Mouse (Mus musculus): ENCODE data around the gene Zfp524. TPM values are rescaled to one million over a fixed set of nuclear protein-coding genes. Genes with fewer than 3 reads are reported as not detected.

The Zfp524 gene
- polyA plus RNA-seq, 1 experiment = 54.6 TPM

DNA sequence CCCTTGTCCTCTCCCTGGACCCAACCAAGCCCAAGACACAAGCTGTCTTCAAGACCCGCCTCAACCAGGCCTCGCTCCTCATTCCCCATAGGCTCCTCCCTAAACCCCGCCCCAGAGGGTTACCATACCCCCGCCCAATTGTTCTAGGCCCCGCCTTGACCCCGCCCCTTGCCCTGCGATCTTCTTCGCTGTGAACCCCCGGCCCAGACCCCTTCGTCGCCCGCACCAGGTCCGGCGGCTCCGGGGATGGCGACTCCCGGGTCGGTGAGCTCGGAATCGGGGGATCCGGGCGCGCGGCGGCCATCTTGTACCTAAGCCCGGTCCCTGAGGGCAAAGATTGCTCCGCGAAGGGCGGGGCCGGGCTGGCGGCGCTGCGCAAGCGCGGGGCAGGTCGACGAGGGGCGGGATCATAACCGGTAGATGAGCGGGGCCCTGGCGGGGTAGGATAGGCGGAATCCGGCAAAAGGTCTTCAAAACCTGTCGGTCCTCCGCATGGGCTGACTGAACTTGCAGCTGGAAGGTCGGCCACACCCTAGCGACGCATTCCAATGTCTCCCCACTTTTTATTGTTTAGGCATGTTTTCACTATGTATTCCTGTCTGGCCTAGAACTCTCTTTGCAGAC, 24.0 kb downstream of the Zfp524 start, which contains the start of gene Zfp784:
Gene Zfp784 (minus strand): TSS at position 338 of the 624 bp plus-strand sequence.
- Histone ChIP-seq H3K36me3 (ENCODE audit: control insufficient read depth, insufficient read depth, low read length) (no peaks in the 10 kb centered on the region), H3K4me3 (ENCODE audit: control insufficient read depth, insufficient read depth, low read length) (peak within 1 kb of the TSS; percentile 78), H3K27ac (ENCODE audit: control insufficient read depth, insufficient read depth, low read length) (peak within 1 kb of the TSS; percentile 53), H3K4me1 (replicated peaks; ENCODE audit: control insufficient read depth, insufficient read depth, low read length) (peaks cover 6% of the 10 kb centered on the region), H3K27me3 (ENCODE audit: control insufficient read depth, insufficient read depth, low read length) (no peaks in the 10 kb centered on the region)
- TF ChIP-seq POLR2A (IDR thresholded peaks at IDR 0.05; ENCODE audit: control insufficient read depth, extremely low read depth, insufficient read depth, low read length, poor library complexity) (peak; percentile 65; the same call in 1 of the 2 replicates), CTCF (IDR thresholded peaks at IDR 0.05; ENCODE audit: borderline replicate concordance, control insufficient read depth, extremely low read depth, insufficient read depth, low read length, poor library complexity) (peak; percentile 42; the same call in 1 of the 2 replicates)
- peak; percentile 95 for DNase-seq
- under 1% methylated on average over 48 of the region's 48 CpGs for WGBS

DNA sequence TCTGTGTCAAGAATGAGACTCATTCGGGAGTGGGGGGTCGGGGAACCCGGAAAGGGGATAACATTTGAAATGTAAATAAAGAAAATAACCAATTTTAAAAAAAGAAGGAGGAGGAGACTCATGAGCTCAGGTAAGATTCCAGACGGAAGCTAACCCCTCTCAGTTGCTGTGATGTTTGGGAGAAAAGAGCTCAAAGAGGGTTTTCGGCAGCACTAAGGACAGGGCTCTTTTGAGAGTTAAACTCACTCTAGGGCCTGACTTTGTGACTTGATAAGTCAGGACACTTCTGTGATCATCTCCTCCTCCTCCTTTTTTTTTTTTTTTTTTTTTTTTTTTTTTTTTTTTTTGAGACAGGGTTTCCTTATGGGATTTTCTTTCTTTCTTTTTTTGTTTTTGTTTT, 24.7 kb downstream of the Zfp524 start:
- no peak for DNase-seq
- Histone ChIP-seq H3K27ac (ENCODE audit: control insufficient read depth, insufficient read depth, low read length) (no peak overlapping the region), H3K36me3 (ENCODE audit: control insufficient read depth, insufficient read depth, low read length) (no peaks in the 10 kb centered on the region), H3K4me3 (ENCODE audit: control insufficient read depth, insufficient read depth, low read length) (no peak overlapping the region), H3K27me3 (ENCODE audit: control insufficient read depth, insufficient read depth, low read length) (no peaks in the 10 kb centered on the region), H3K4me1 (replicated peaks; ENCODE audit: control insufficient read depth, insufficient read depth, low read length) (peaks cover 6% of the 10 kb centered on the region)
- WGBS = 33% methylated on average over 5 of the region's 5 CpGs
- TF ChIP-seq CTCF (IDR thresholded peaks at IDR 0.05; ENCODE audit: borderline replicate concordance, control insufficient read depth, extremely low read depth, insufficient read depth, low read length, poor library complexity) = no peak
- no peak for TF ChIP-seq POLR2A (IDR thresholded peaks at IDR 0.05; ENCODE audit: control insufficient read depth, extremely low read depth, insufficient read depth, low read length, poor library complexity)

DNA sequence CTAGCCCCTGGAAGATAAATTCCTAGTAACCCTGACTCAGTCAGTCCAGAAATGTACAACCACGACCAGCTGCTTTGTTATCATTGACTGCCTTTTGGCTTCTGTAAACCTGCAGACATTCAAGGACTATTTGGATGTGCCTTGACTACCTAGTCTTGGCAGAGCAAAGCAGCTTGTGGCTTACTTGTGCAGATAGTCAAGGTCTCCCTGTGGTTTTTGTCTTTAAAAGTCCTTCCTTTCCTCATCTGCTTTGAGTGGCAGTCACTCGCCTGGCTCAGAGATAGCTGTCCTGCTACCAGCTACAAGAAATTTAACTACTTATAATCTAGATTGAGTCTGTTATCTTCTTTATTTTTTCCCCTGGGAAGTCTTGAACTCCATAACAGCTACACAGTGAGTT, 30.8 kb downstream of the Zfp524 start:
- TF ChIP-seq CTCF (IDR thresholded peaks at IDR 0.05; ENCODE audit: borderline replicate concordance, control insufficient read depth, extremely low read depth, insufficient read depth, low read length, poor library complexity) (no peak), POLR2A (IDR thresholded peaks at IDR 0.05; ENCODE audit: control insufficient read depth, extremely low read depth, insufficient read depth, low read length, poor library complexity) (no peak)
- no peaks in the 10 kb centered on the region for H3K36me3 ChIP-seq (ENCODE audit: control insufficient read depth, insufficient read depth, low read length)
- H3K27me3 ChIP-seq (ENCODE audit: control insufficient read depth, insufficient read depth, low read length) = no peaks in the 10 kb centered on the region
- no peak for DNase-seq
- no peak overlapping the region for H3K4me3 ChIP-seq (ENCODE audit: control insufficient read depth, insufficient read depth, low read length)
- 68% methylated on average over 2 of the region's 2 CpGs for WGBS
- no peak overlapping the region for H3K27ac ChIP-seq (ENCODE audit: control insufficient read depth, insufficient read depth, low read length)
- H3K4me1 ChIP-seq (replicated peaks; ENCODE audit: control insufficient read depth, insufficient read depth, low read length) = peaks cover 7% of the 10 kb centered on the region

DNA sequence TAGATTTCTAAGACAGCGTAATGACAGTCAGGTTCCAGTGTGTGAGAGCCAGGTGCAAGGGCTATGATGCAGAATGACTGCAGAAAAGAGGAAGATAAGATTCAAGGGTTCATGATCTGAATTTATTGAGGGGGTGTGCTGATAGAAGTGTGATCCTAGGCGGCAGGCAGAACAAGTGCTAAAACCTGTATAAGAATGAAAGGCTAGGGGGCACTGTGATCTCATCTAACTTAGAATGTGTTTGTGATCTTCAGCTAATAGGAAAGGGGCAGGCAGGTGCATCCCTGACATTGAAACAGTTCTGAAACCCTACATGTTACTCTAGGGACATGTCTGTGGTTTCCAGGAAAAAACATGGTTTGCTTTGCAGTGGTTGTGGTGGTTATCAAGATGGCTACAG, 31.9 kb downstream of the Zfp524 start:
- H3K4me1 ChIP-seq (replicated peaks; ENCODE audit: control insufficient read depth, insufficient read depth, low read length) = peaks cover 10% of the 10 kb centered on the region
- H3K36me3 ChIP-seq (ENCODE audit: control insufficient read depth, insufficient read depth, low read length) = no peaks in the 10 kb centered on the region
- H3K27me3 ChIP-seq (ENCODE audit: control insufficient read depth, insufficient read depth, low read length) = peaks cover 4% of the 10 kb centered on the region; the same call in 1 of the 2 replicates
- 72% methylated on average over 2 of the region's 2 CpGs for WGBS
- H3K27ac ChIP-seq (ENCODE audit: control insufficient read depth, insufficient read depth, low read length) = no peak overlapping the region
- DNase-seq = no peak
- TF ChIP-seq CTCF (IDR thresholded peaks at IDR 0.05; ENCODE audit: borderline replicate concordance, control insufficient read depth, extremely low read depth, insufficient read depth, low read length, poor library complexity) (no peak), POLR2A (IDR thresholded peaks at IDR 0.05; ENCODE audit: control insufficient read depth, extremely low read depth, insufficient read depth, low read length, poor library complexity) (no peak)
- H3K4me3 ChIP-seq (ENCODE audit: control insufficient read depth, insufficient read depth, low read length) = no peak overlapping the region

DNA sequence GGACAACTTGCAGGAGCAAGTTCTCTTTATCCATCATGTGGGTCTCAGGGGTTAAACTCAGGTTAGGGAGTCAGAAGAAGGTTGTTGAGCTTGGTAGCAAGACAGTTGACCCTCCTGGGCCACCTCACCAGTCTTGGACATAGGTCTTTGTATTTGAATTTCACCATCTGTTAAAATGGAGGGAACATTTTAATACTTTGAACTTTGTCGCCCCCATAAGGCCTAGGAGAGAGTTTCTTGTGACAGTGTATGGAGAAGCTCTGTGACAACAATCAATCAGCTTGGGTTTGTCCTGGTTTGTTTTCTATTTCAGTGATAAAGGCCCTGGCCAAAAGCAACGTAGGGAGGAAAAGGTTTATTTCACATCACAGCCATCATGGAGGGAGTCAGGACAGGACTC, 33.1 kb downstream of the Zfp524 start:
- H3K4me1 ChIP-seq (replicated peaks; ENCODE audit: control insufficient read depth, insufficient read depth, low read length) = peaks cover 18% of the 10 kb centered on the region
- H3K36me3 ChIP-seq (ENCODE audit: control insufficient read depth, insufficient read depth, low read length) = no peaks in the 10 kb centered on the region
- H3K27ac ChIP-seq (ENCODE audit: control insufficient read depth, insufficient read depth, low read length) = no peak overlapping the region
- peaks cover 12% of the 10 kb centered on the region for H3K27me3 ChIP-seq (ENCODE audit: control insufficient read depth, insufficient read depth, low read length)
- WGBS = 30% methylated on average over 2 of the region's 2 CpGs
- peak; percentile 56 for DNase-seq
- TF ChIP-seq CTCF (IDR thresholded peaks at IDR 0.05; ENCODE audit: borderline replicate concordance, control insufficient read depth, extremely low read depth, insufficient read depth, low read length, poor library complexity) (no peak), POLR2A (IDR thresholded peaks at IDR 0.05; ENCODE audit: control insufficient read depth, extremely low read depth, insufficient read depth, low read length, poor library complexity) (no peak)
- no peak overlapping the region for H3K4me3 ChIP-seq (ENCODE audit: control insufficient read depth, insufficient read depth, low read length)

DNA sequence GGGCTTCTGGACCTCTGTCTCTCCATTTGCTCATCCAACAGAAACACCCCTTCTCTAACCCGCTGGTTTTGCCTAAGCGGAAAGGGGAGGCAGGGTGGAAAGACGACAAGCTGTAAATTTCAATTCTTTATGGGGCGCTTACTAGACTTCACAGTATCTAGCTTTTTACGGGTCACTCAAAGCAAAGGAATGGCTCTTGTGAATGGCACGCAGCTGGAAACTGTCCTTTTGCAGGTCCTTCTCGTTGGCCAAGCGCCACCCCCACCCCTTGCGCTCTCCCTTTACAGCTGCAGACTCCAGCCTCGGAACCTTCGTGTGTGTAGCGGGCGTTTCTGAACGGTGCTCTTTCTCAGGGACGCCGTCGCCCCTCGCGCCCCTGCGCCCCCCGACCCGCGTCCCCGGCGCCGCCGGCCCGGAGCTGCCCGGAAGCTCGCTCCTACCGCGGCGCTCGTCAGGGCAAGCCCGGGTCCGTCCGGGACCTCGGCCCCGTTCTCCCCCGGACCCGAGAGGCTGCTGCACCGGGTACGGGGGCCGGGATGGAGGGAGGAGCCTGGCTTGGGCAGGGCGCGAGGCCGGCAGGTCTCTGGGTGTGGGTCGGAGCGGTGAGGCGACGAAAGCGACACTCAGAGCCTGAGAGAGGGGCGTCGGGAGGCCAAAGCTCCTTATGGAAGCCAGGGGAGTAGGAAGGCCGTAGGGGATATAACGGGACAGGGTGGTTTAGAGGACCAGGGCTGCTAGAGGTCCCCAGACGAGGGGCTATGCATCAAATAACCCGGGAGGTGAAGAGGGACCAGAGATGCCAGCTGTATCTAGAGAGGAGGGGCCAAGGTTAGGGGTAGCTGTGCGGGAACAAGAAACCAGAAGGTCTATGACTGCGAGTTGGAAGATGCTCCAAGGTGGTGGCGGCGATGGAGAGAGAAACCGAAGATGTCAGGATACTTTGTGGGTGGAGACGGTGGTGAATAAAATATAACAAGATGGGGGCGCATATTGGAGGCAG, 37.3 kb downstream of the Zfp524 start, which contains the start of gene Zfp580:
Gene Zfp580 (plus strand): TSS at position 346 of the 1,000 bp plus-strand sequence.
- Histone ChIP-seq H3K4me1 (replicated peaks; ENCODE audit: control insufficient read depth, insufficient read depth, low read length) (peaks cover 25% of the 10 kb centered on the region), H3K27ac (ENCODE audit: control insufficient read depth, insufficient read depth, low read length) (no peak within 1 kb of the TSS), H3K27me3 (ENCODE audit: control insufficient read depth, insufficient read depth, low read length) (peaks cover 37% of the 10 kb centered on the region), H3K4me3 (ENCODE audit: control insufficient read depth, insufficient read depth, low read length) (peak within 1 kb of the TSS; percentile 70), H3K36me3 (ENCODE audit: control insufficient read depth, insufficient read depth, low read length) (no peaks in the 10 kb centered on the region)
- peak; percentile 51 for DNase-seq
- TF ChIP-seq CTCF (IDR thresholded peaks at IDR 0.05; ENCODE audit: borderline replicate concordance, control insufficient read depth, extremely low read depth, insufficient read depth, low read length, poor library complexity) = no peak
- TF ChIP-seq POLR2A (IDR thresholded peaks at IDR 0.05; ENCODE audit: control insufficient read depth, extremely low read depth, insufficient read depth, low read length, poor library complexity) = no peak
- 2% methylated on average over 65 of the region's 65 CpGs for WGBS
